Mouse (Mus musculus): ENCODE data around the gene Tor4a. TPM values are rescaled to one million over a fixed set of nuclear protein-coding genes. Genes with fewer than 3 reads are reported as not detected.

The Tor4a gene
- total RNA-seq, 1 experiment from 2014 or later: 50.0 TPM

GRCm38 (mm10) chr2:25195211-25196156 is 1.2 kb downstream of the Tor4a start:
- peak; percentile 46 for ATAC-seq (ENCODE audit: extremely low read depth, insufficient number of reproducible peaks, low FRiP score, poor library complexity, severe bottlenecking)

GRCm38 (mm10) chr2:25194486-25195171 is 2.1 kb downstream of the Tor4a start:
- peak; percentile 30; the same call in 1 of the 2 replicates for ATAC-seq (ENCODE audit: extremely low read depth, insufficient number of reproducible peaks, low FRiP score, poor library complexity, severe bottlenecking)

- no peak for ATAC-seq (ENCODE audit: extremely low read depth, insufficient number of reproducible peaks, low FRiP score, poor library complexity, severe bottlenecking)
Observed at GRCm38 (mm10) chr2:25194006-25194405, 2.7 kb downstream of the Tor4a start.

GRCm38 (mm10) chr2:25193330-25193770 is 3.3 kb downstream of the Tor4a start:
- ATAC-seq (ENCODE audit: extremely low read depth, insufficient number of reproducible peaks, low FRiP score, poor library complexity, severe bottlenecking): peak; percentile 49

GRCm38 (mm10) chr2:25187841-25188240 is 8.8 kb downstream of the Tor4a start:
- no peak for ATAC-seq (ENCODE audit: extremely low read depth, insufficient number of reproducible peaks, low FRiP score, poor library complexity, severe bottlenecking)

GRCm38 (mm10) chr2:25186575-25186930 is 10.1 kb downstream of the Tor4a start:
- ATAC-seq (ENCODE audit: extremely low read depth, insufficient number of reproducible peaks, low FRiP score, poor library complexity, severe bottlenecking): no peak

- peak; percentile 33 for ATAC-seq (ENCODE audit: extremely low read depth, insufficient number of reproducible peaks, low FRiP score, poor library complexity, severe bottlenecking)
Observed at GRCm38 (mm10) chr2:25185625-25186574, 10.8 kb downstream of the Tor4a start.

- ATAC-seq (ENCODE audit: extremely low read depth, insufficient number of reproducible peaks, low FRiP score, poor library complexity, severe bottlenecking): no peak
Observed at GRCm38 (mm10) chr2:25184496-25184895, 12.2 kb downstream of the Tor4a start.

- no peak for ATAC-seq (ENCODE audit: extremely low read depth, insufficient number of reproducible peaks, low FRiP score, poor library complexity, severe bottlenecking)
Observed at GRCm38 (mm10) chr2:25183336-25183735, 13.3 kb downstream of the Tor4a start.

- ATAC-seq (ENCODE audit: extremely low read depth, insufficient number of reproducible peaks, low FRiP score, poor library complexity, severe bottlenecking): no peak
Observed at GRCm38 (mm10) chr2:25182664-25183063, 14.0 kb downstream of the Tor4a start.

GRCm38 (mm10) chr2:25181891-25182397 is 14.7 kb downstream of the Tor4a start:
- no peak for ATAC-seq (ENCODE audit: extremely low read depth, insufficient number of reproducible peaks, low FRiP score, poor library complexity, severe bottlenecking)

GRCm38 (mm10) chr2:25180973-25181890 is 15.5 kb downstream of the Tor4a start:
- ATAC-seq (ENCODE audit: extremely low read depth, insufficient number of reproducible peaks, low FRiP score, poor library complexity, severe bottlenecking): peak; percentile 10; the same call in 1 of the 2 replicates

- peak; percentile 74 for ATAC-seq (ENCODE audit: extremely low read depth, insufficient number of reproducible peaks, low FRiP score, poor library complexity, severe bottlenecking)
Observed at GRCm38 (mm10) chr2:25180478-25180903, 16.2 kb downstream of the Tor4a start, which contains the start of gene Nrarp. Gene Nrarp, plus strand, starts transcription at chr2:25180758.

- no peak for ATAC-seq (ENCODE audit: extremely low read depth, insufficient number of reproducible peaks, low FRiP score, poor library complexity, severe bottlenecking)
Observed at GRCm38 (mm10) chr2:25179566-25180217, 17.0 kb downstream of the Tor4a start.

GRCm38 (mm10) chr2:25178285-25178972 is 18.3 kb downstream of the Tor4a start:
- no peak for ATAC-seq (ENCODE audit: extremely low read depth, insufficient number of reproducible peaks, low FRiP score, poor library complexity, severe bottlenecking)

GRCm38 (mm10) chr2:25177685-25178084 is 19.0 kb downstream of the Tor4a start:
- ATAC-seq (ENCODE audit: extremely low read depth, insufficient number of reproducible peaks, low FRiP score, poor library complexity, severe bottlenecking): no peak

GRCm38 (mm10) chr2:25177076-25177475 is 19.6 kb downstream of the Tor4a start:
- no peak for ATAC-seq (ENCODE audit: extremely low read depth, insufficient number of reproducible peaks, low FRiP score, poor library complexity, severe bottlenecking)
